Mouse (Mus musculus): ENCODE results near the gene Morn4.

GRCm38 (mm10) chr19:42061443-42061842, 24.7 kb downstream of the Morn4 start:
- no peak for TF ChIP-seq POLR2A (IDR thresholded peaks at IDR 0.05; ENCODE audit: borderline replicate concordance, control insufficient read depth, low read depth, low read length)
- TF ChIP-seq CTCF (IDR thresholded peaks at IDR 0.05; ENCODE audit: control insufficient read depth, insufficient read depth, low read length), result no peak
